Mouse (Mus musculus): ENCODE data around the gene Lbp. TPM values are rescaled to one million over a fixed set of nuclear protein-coding genes. Genes with fewer than 3 reads are reported as not detected.
A peak's percentile ranks its signal among the peaks of the same experiment; 100 is the strongest.

Gene Lbp
- polyA plus RNA-seq, 1 experiment from 2014 or later, result 2.2 TPM

DNA sequence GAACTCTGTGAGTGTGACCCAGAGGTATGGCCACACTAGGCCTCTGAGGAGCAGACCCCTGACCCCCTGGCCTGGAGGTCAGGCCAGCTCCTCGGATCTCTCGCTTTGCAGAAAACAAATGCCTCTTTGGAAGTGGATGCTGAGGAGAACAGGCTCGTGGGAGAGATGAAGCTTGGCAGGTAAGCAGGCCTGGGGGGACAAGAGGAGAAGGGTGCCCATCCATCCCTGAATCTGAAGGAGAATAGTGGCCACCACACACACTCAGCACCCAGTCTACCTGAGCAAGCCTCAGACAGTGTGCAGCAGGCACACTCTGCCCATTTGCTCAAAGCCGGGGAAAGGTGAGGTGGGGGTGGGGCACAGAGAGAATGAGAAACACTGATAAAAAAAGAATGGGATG is 30.5 kb upstream of the Lbp start:
- Histone ChIP-seq H3K27me3 (ENCODE audit: control insufficient read depth, insufficient read depth, low read length) (no peaks in the 10 kb centered on the region), H3K27ac (replicated peaks; ENCODE audit: low read depth, low read length) (no peak overlapping the region), H3K4me1 (ENCODE audit: control insufficient read depth, insufficient read depth, low read length) (no peaks in the 10 kb centered on the region), H3K4me2 (ENCODE audit: low read length) (no peak overlapping the region), H3K4me3 (replicated peaks; ENCODE audit: low read depth, low read length) (no peak overlapping the region), H3K9ac (replicated peaks; ENCODE audit: low read length) (no peak overlapping the region), H3K36me3 (ENCODE audit: control insufficient read depth, insufficient read depth, low read length) (no peaks in the 10 kb centered on the region), H3K9me3 (ENCODE audit: control insufficient read depth, low read length) (no peaks in the 10 kb centered on the region)
- DNase-seq, result no peak
- WGBS, result 78% methylated on average over 4 of the region's 4 CpGs
- ATAC-seq (ENCODE audit: low FRiP score, low TSS enrichment), result no peak

DNA sequence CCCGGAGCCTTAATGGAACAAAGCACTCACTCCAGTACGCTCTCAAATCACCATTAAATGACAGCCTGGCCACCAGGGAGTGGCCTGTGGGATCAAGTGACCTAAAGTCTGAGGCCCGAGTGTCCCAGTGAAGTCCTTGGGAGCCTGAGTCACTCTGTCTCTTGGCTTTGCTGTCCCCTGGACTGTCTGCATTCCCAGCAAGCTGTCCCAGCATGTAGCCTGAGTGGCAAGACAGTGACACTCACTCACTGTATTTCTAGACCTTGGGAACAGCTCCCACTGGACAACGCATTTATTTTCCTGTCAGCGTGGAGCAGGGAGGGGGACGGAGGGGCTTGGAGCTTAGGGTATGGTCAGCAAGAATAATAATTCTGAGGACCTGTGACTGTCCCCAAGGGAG is 29.8 kb upstream of the Lbp start:
- Histone ChIP-seq H3K27me3 (ENCODE audit: control insufficient read depth, insufficient read depth, low read length) (no peaks in the 10 kb centered on the region), H3K27ac (replicated peaks; ENCODE audit: low read depth, low read length) (no peak overlapping the region), H3K4me3 (replicated peaks; ENCODE audit: low read depth, low read length) (no peak overlapping the region), H3K36me3 (ENCODE audit: control insufficient read depth, insufficient read depth, low read length) (no peaks in the 10 kb centered on the region), H3K4me2 (ENCODE audit: low read length) (no peak overlapping the region), H3K9me3 (ENCODE audit: control insufficient read depth, low read length) (no peaks in the 10 kb centered on the region), H3K9ac (replicated peaks; ENCODE audit: low read length) (no peak overlapping the region), H3K4me1 (ENCODE audit: control insufficient read depth, insufficient read depth, low read length) (no peaks in the 10 kb centered on the region)
- WGBS, result 81% methylated on average over 6 of the region's 6 CpGs
- DNase-seq (no peak), ATAC-seq (ENCODE audit: low FRiP score, low TSS enrichment) (no peak)

DNA sequence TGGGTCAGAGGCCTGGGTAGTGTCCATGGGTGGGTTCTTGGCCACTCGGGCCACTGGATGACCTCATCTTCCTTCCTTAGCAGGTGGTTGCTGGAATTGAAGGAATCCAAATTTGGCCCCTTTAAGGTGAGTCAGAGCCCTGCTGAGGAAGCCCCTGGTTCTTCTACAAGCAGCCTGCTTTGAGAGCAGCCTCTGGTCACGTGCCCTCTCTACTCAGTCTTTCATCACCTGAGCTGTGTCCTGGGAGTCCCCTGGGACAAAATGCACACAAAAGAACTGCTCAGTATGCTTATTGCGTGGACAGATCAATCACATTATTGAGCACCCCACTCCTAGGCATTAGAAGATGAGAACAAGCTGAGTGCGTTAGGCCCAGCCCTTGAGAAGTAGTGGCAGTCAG is 29.4 kb upstream of the Lbp start:
- no peaks in the 10 kb centered on the region for H3K36me3 ChIP-seq (ENCODE audit: control insufficient read depth, insufficient read depth, low read length)
- WGBS, result 78% methylated on average over 4 of the region's 4 CpGs
- no peaks in the 10 kb centered on the region for H3K27me3 ChIP-seq (ENCODE audit: control insufficient read depth, insufficient read depth, low read length)
- no peak overlapping the region for H3K9ac ChIP-seq (replicated peaks; ENCODE audit: low read length)
- H3K4me3 ChIP-seq (replicated peaks; ENCODE audit: low read depth, low read length), result no peak overlapping the region
- ATAC-seq (ENCODE audit: low FRiP score, low TSS enrichment), result no peak
- DNase-seq, result no peak
- H3K4me2 ChIP-seq (ENCODE audit: low read length), result no peak overlapping the region
- no peaks in the 10 kb centered on the region for H3K9me3 ChIP-seq (ENCODE audit: control insufficient read depth, low read length)
- H3K4me1 ChIP-seq (ENCODE audit: control insufficient read depth, insufficient read depth, low read length), result no peaks in the 10 kb centered on the region
- H3K27ac ChIP-seq (replicated peaks; ENCODE audit: low read depth, low read length), result no peak overlapping the region

DNA sequence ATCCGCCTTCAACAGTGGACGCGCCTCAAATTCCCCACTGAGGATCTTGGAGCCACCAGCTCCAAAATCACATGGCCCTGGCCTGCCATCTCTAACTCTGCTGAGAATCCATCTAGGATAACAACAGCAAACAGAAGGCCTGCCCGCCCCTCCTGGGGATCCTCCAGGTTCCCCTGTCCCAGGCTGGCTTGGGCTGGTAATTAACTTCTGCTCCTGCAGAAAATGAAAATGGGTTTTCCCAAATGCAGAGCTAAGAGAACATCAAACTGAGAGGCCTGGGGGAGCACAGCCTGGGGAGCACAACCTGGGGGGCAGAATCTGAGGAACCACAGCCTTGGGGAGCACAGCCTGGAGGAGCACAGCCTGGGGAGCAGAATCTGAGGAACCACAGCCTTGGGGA is 26.6 kb upstream of the Lbp start:
- no peak overlapping the region for H3K27ac ChIP-seq (replicated peaks; ENCODE audit: low read depth, low read length)
- no peaks in the 10 kb centered on the region for H3K27me3 ChIP-seq (ENCODE audit: control insufficient read depth, insufficient read depth, low read length)
- no peak overlapping the region for H3K4me2 ChIP-seq (ENCODE audit: low read length)
- no peaks in the 10 kb centered on the region for H3K9me3 ChIP-seq (ENCODE audit: control insufficient read depth, low read length)
- DNase-seq (no peak), ATAC-seq (ENCODE audit: low FRiP score, low TSS enrichment) (no peak)
- H3K4me3 ChIP-seq (replicated peaks; ENCODE audit: low read depth, low read length), result no peak overlapping the region
- no peak overlapping the region for H3K9ac ChIP-seq (replicated peaks; ENCODE audit: low read length)
- 94% methylated on average over 4 of the region's 4 CpGs for WGBS
- H3K4me1 ChIP-seq (ENCODE audit: control insufficient read depth, insufficient read depth, low read length), result 0 out of 2 replicates have a peak, but pooled peaks cover 6% of the 10 kb centered on the region
- H3K36me3 ChIP-seq (ENCODE audit: control insufficient read depth, insufficient read depth, low read length), result no peaks in the 10 kb centered on the region

- ATAC-seq (ENCODE audit: low FRiP score, low TSS enrichment), result no peak
- DNase-seq, result no peak
- Histone ChIP-seq H3K4me3 (replicated peaks; ENCODE audit: low read depth, low read length) (no peak overlapping the region), H3K9me3 (ENCODE audit: control insufficient read depth, low read length) (no peaks in the 10 kb centered on the region), H3K36me3 (ENCODE audit: control insufficient read depth, insufficient read depth, low read length) (no peaks in the 10 kb centered on the region), H3K4me2 (ENCODE audit: low read length) (no peak overlapping the region), H3K27ac (replicated peaks; ENCODE audit: low read depth, low read length) (no peak overlapping the region), H3K4me1 (ENCODE audit: control insufficient read depth, insufficient read depth, low read length) (0 out of 2 replicates have a peak, but pooled peaks cover 6% of the 10 kb centered on the region), H3K27me3 (ENCODE audit: control insufficient read depth, insufficient read depth, low read length) (no peaks in the 10 kb centered on the region), H3K9ac (replicated peaks; ENCODE audit: low read length) (no peak overlapping the region)
- WGBS, result 78% methylated on average over 16 of the region's 16 CpGs
Observed at GRCm38 (mm10) chr2:158281497-158282205, 24.6 kb upstream of the Lbp start.

DNA sequence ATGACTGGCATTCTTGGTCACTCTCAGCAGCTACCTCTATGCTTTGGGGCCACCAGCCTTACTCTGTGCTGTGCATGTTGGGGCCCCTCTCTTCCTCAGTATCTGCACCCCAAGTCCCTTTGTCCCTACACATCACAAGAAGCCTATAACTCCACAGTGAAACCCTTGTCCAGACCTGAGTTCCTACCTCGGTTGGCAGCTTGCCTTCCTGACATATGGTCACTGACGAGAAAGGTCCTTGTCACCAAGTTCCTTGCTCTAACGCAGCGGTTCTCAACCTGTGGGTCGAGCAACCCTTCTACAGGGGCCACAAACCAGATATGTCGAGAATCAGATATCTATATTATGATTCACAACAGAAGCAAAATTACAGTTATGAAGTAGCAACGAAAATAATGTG is 23.2 kb upstream of the Lbp start:
- Histone ChIP-seq H3K27me3 (ENCODE audit: control insufficient read depth, insufficient read depth, low read length) (no peaks in the 10 kb centered on the region), H3K4me1 (ENCODE audit: control insufficient read depth, insufficient read depth, low read length) (0 out of 2 replicates have a peak, but pooled peaks cover 6% of the 10 kb centered on the region), H3K4me3 (replicated peaks; ENCODE audit: low read depth, low read length) (no peak overlapping the region), H3K27ac (replicated peaks; ENCODE audit: low read depth, low read length) (no peak overlapping the region), H3K36me3 (ENCODE audit: control insufficient read depth, insufficient read depth, low read length) (no peaks in the 10 kb centered on the region), H3K9me3 (ENCODE audit: control insufficient read depth, low read length) (no peaks in the 10 kb centered on the region), H3K9ac (replicated peaks; ENCODE audit: low read length) (no peak overlapping the region), H3K4me2 (ENCODE audit: low read length) (no peak overlapping the region)
- 83% methylated on average over 7 of the region's 7 CpGs for WGBS
- ATAC-seq (ENCODE audit: low FRiP score, low TSS enrichment) (no peak), DNase-seq (no peak)

DNA sequence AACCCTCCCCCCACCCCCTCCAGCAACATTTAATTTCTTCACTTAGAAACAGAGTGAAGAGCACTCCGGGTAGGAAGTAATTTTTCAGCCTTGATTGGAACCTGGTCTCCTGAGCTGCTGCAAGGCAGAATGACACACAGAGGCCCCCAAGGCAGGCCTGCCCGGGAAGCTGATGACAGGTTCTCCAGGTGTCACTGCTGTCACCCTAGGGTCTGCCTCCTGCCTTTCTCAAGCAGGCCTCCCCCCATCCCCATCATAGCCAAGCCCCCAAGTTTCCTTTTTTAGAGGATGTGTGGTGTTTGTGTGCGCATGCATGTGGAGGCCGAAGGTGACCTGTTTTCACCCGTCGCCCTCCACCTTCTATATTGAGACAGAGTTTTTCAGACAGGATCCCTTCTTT is 22.5 kb upstream of the Lbp start:
- ATAC-seq (ENCODE audit: low FRiP score, low TSS enrichment) (no peak), DNase-seq (no peak)
- H3K9ac ChIP-seq (replicated peaks; ENCODE audit: low read length), result no peak overlapping the region
- 0 out of 2 replicates have a peak, but pooled peaks cover 6% of the 10 kb centered on the region for H3K4me1 ChIP-seq (ENCODE audit: control insufficient read depth, insufficient read depth, low read length)
- H3K36me3 ChIP-seq (ENCODE audit: control insufficient read depth, insufficient read depth, low read length), result no peaks in the 10 kb centered on the region
- H3K27me3 ChIP-seq (ENCODE audit: control insufficient read depth, insufficient read depth, low read length), result no peaks in the 10 kb centered on the region
- no peak overlapping the region for H3K27ac ChIP-seq (replicated peaks; ENCODE audit: low read depth, low read length)
- WGBS, result 84% methylated on average over 6 of the region's 6 CpGs
- no peak overlapping the region for H3K4me3 ChIP-seq (replicated peaks; ENCODE audit: low read depth, low read length)
- no peaks in the 10 kb centered on the region for H3K9me3 ChIP-seq (ENCODE audit: control insufficient read depth, low read length)
- H3K4me2 ChIP-seq (ENCODE audit: low read length), result no peak overlapping the region

GRCm38 (mm10) chr2:158284571-158284970 is 21.7 kb upstream of the Lbp start:
- peak; percentile 70 for DNase-seq
- no peaks in the 10 kb centered on the region for H3K9me3 ChIP-seq (ENCODE audit: control insufficient read depth, low read length)

GRCm38 (mm10) chr2:158285655-158286054 is 20.6 kb upstream of the Lbp start:
- H3K27ac ChIP-seq (replicated peaks; ENCODE audit: low read depth, low read length), result no peak overlapping the region
- H3K9me3 ChIP-seq (ENCODE audit: control insufficient read depth, low read length), result no peaks in the 10 kb centered on the region
- 69% methylated on average over 6 of the region's 6 CpGs for WGBS
- 0 out of 2 replicates have a peak, but pooled peaks cover 6% of the 10 kb centered on the region for H3K4me1 ChIP-seq (ENCODE audit: control insufficient read depth, insufficient read depth, low read length)
- H3K9ac ChIP-seq (replicated peaks; ENCODE audit: low read length), result no peak overlapping the region
- DNase-seq, result no peak
- H3K36me3 ChIP-seq (ENCODE audit: control insufficient read depth, insufficient read depth, low read length), result no peaks in the 10 kb centered on the region
- H3K4me2 ChIP-seq (ENCODE audit: low read length), result no peak overlapping the region
- H3K27me3 ChIP-seq (ENCODE audit: control insufficient read depth, insufficient read depth, low read length), result no peaks in the 10 kb centered on the region
- H3K4me3 ChIP-seq (replicated peaks; ENCODE audit: low read depth, low read length), result no peak overlapping the region
- no peak for ATAC-seq (ENCODE audit: low FRiP score, low TSS enrichment)

More at GRCm38 (mm10) chr2:158284571-158284970, 21.7 kb upstream of the Lbp start:
- Histone ChIP-seq H3K4me1 (ENCODE audit: control insufficient read depth, insufficient read depth, low read length) (0 out of 2 replicates have a peak, but pooled peaks cover 6% of the 10 kb centered on the region), H3K4me3 (replicated peaks; ENCODE audit: low read depth, low read length) (no peak overlapping the region), H3K27ac (replicated peaks; ENCODE audit: low read depth, low read length) (no peak overlapping the region), H3K4me2 (ENCODE audit: low read length) (no peak overlapping the region), H3K36me3 (ENCODE audit: control insufficient read depth, insufficient read depth, low read length) (no peaks in the 10 kb centered on the region), H3K9ac (replicated peaks; ENCODE audit: low read length) (no peak overlapping the region), H3K27me3 (ENCODE audit: control insufficient read depth, insufficient read depth, low read length) (no peaks in the 10 kb centered on the region)
- WGBS, result 20% methylated on average over 11 of the region's 11 CpGs
- ATAC-seq (ENCODE audit: low FRiP score, low TSS enrichment), result no peak
